Mouse (Mus musculus) spleen, adult 2 months (tissue): ENCODE results near the gene Eme2. TPM values are rescaled to one million over a fixed set of nuclear protein-coding genes. Genes with fewer than 3 reads are reported as not detected.

Source experiments
- DNase-seq, 2 experiments: peaks; one replicate each; pipeline versions ENCODE4 v3.0.0 to v3.0.0-alpha.2; 2012 to 2021; ENCODE audit warnings: low spot score in 2 of 2, low read depth in 1 of 2
- H3K27ac ChIP-seq: fragments of 200-500 bp; 2 replicates; pipeline ENCODE4 v1.5.1; 2012; ENCODE audit warnings: low read length, inconsistent platforms; ENCODE audit not compliant: insufficient read depth
- H3K27me3 ChIP-seq: fragments of 200-500 bp; 2 replicates; pipeline ENCODE4 v1.6.1; 2012; ENCODE audit warnings: mild to moderate bottlenecking, moderate library complexity, low read length, inconsistent platforms; ENCODE audit not compliant: control insufficient read depth, insufficient read depth
- H3K36me3 ChIP-seq: fragments of 200-500 bp; 2 replicates; pipeline ENCODE4 v1.6.1; 2012; ENCODE audit warnings: mild to moderate bottlenecking, low read length, inconsistent platforms; ENCODE audit not compliant: control insufficient read depth, insufficient read depth
- H3K4me1 ChIP-seq: fragments of 200-500 bp; 2 replicates; pipeline ENCODE4 v1.6.1; 2011; ENCODE audit warnings: inconsistent platforms; ENCODE audit not compliant: control insufficient read depth, insufficient read depth, insufficient read length
- H3K4me3 ChIP-seq: fragments of 200-500 bp; 2 replicates; pipeline ENCODE4 v1.5.1; 2011; ENCODE audit warnings: mild to moderate bottlenecking, inconsistent platforms; ENCODE audit not compliant: insufficient read depth, insufficient read length; ENCODE audit errors: extremely low read depth
- CTCF ChIP-seq: fragments of 200-500 bp; IDR thresholded peaks from 2 replicates; pipeline ENCODE4 v1.5.1; 2011; ENCODE audit warnings: mild to moderate bottlenecking, inconsistent platforms; ENCODE audit not compliant: insufficient read depth, insufficient read length, insufficient replicate concordance; ENCODE audit errors: extremely low read depth
- POLR2A ChIP-seq: fragments of 200-500 bp; IDR thresholded peaks from 2 replicates; pipeline ENCODE4 v1.6.1; 2011; ENCODE audit warnings: low read depth, low read length, inconsistent platforms
- WGBS: fragments of 180-500 bp; shearing (Covaris S2); methylation state at CpG from one replicate; pipeline ENCODE4 v1.1.7; 2018; 5-methylcytosine and 5-hydroxymethylcytosine counted together
- polyA plus RNA-seq: library from polyadenylated mRNA; depleted of rRNA; stranded (reverse); fragments of >200 nt; gene quantifications from 2 replicates; pipeline ENCODE4 v1.2.3, GENCODE M21; 2012

The Eme2 gene
- polyA plus RNA-seq, 1 experiment, result 35.2 TPM

- H3K4me3 ChIP-seq, result no peak overlapping the region
- WGBS, result 95% methylated on average over 3 of the region's 3 CpGs
- peaks cover 40% of the 10 kb centered on the region for H3K36me3 ChIP-seq
- no peak for TF ChIP-seq POLR2A
- no peak overlapping the region for H3K27ac ChIP-seq
- H3K27me3 ChIP-seq, result no peaks in the 10 kb centered on the region
- no peaks in the 10 kb centered on the region for H3K4me1 ChIP-seq
- DNase-seq, result no peak
These were observed 33.1 kb downstream of the Eme2 start for GRCm38 (mm10) chr17:24861785-24862184.

- Histone ChIP-seq H3K36me3 (peaks cover 37% of the 10 kb centered on the region), H3K27me3 (no peaks in the 10 kb centered on the region), H3K4me3 (no peak overlapping the region), H3K4me1 (no peaks in the 10 kb centered on the region), H3K27ac (peak overlapping the region; percentile 53; the same call in 1 of the 2 replicates)
- no peak for DNase-seq
- TF ChIP-seq CTCF (no peak), POLR2A (no peak)
- WGBS, result 87% methylated on average over 8 of the region's 8 CpGs
These were observed 34.8 kb downstream of the Eme2 start for GRCm38 (mm10) chr17:24860076-24860475.

GRCm38 (mm10) chr17:24858967-24859366, 35.9 kb downstream of the Eme2 start:
- Histone ChIP-seq H3K27ac (no peak overlapping the region), H3K4me1 (no peaks in the 10 kb centered on the region), H3K36me3 (peaks cover 30% of the 10 kb centered on the region), H3K4me3 (no peak overlapping the region), H3K27me3 (no peaks in the 10 kb centered on the region)
- TF ChIP-seq CTCF (no peak), POLR2A (no peak)
- no peak for DNase-seq
- WGBS, result 76% methylated on average over 6 of the region's 6 CpGs

GRCm38 (mm10) chr17:24857831-24858470, 36.9 kb downstream of the Eme2 start:
- Histone ChIP-seq H3K4me1 (no peaks in the 10 kb centered on the region), H3K27ac (no peak overlapping the region; the same call in 1 of the 2 replicates), H3K4me3 (no peak overlapping the region), H3K36me3 (peaks cover 32% of the 10 kb centered on the region), H3K27me3 (no peaks in the 10 kb centered on the region)
- DNase-seq, result no peak
- no peak for TF ChIP-seq CTCF
- TF ChIP-seq POLR2A, result no peak
- WGBS, result 80% methylated on average over 8 of the region's 8 CpGs

GRCm38 (mm10) chr17:24856589-24856988, 38.3 kb downstream of the Eme2 start:
- WGBS, result 97% methylated on average over 13 of the region's 13 CpGs
- Histone ChIP-seq H3K4me3 (no peak overlapping the region), H3K36me3 (peaks cover 29% of the 10 kb centered on the region), H3K4me1 (no peaks in the 10 kb centered on the region), H3K27ac (no peak overlapping the region), H3K27me3 (no peaks in the 10 kb centered on the region)
- no peak for TF ChIP-seq POLR2A
- TF ChIP-seq CTCF, result no peak
- no peak for DNase-seq

- WGBS, result 91% methylated on average over 3 of the region's 3 CpGs
- H3K36me3 ChIP-seq, result peaks cover 23% of the 10 kb centered on the region
- TF ChIP-seq CTCF (no peak), POLR2A (no peak)
- no peak overlapping the region for H3K27ac ChIP-seq
- no peak for DNase-seq
- no peaks in the 10 kb centered on the region for H3K4me1 ChIP-seq
- H3K27me3 ChIP-seq, result no peaks in the 10 kb centered on the region
- no peak overlapping the region for H3K4me3 ChIP-seq
These were observed 38.9 kb downstream of the Eme2 start for GRCm38 (mm10) chr17:24855838-24856464.
